Mouse (Mus musculus) heart, embryonic 10.5 days (tissue): ENCODE measurements around the gene Cacnb1. TPM values are rescaled to one million over a fixed set of nuclear protein-coding genes. Genes with fewer than 3 reads are reported as not detected.
A peak's percentile ranks its signal among the peaks of the same experiment; 100 is the strongest.

Source experiments
- DNase-seq: peaks from one replicate; pipeline ENCODE4 v3.0.0-alpha.2; 2017; ENCODE audit warnings: low spot score
- H3K27ac ChIP-seq: fragments of 300-500 bp; sonication (generic); 2 replicates; pipeline ENCODE4 v1.5.1; 2016; ENCODE audit warnings: mild to moderate bottlenecking
- H3K27me3 ChIP-seq: fragments of 300-500 bp; sonication (generic); 2 replicates; pipeline ENCODE4 v1.6.1; 2016; ENCODE audit warnings: mild to moderate bottlenecking; ENCODE audit not compliant: poor library complexity, insufficient read depth, severe bottlenecking
- H3K36me3 ChIP-seq: fragments of 300-500 bp; sonication (generic); 2 replicates; pipeline ENCODE4 v1.6.1; 2016; ENCODE audit warnings: mild to moderate bottlenecking, moderate library complexity
- H3K4me1 ChIP-seq: fragments of 300-500 bp; sonication (generic); 2 replicates; pipeline ENCODE4 v1.6.1; 2016; ENCODE audit warnings: mild to moderate bottlenecking
- H3K4me3 ChIP-seq: fragments of 300-500 bp; sonication (generic); 2 replicates; pipeline ENCODE4 v1.5.1; 2016; ENCODE audit warnings: mild to moderate bottlenecking, moderate library complexity
- H3K9me3 ChIP-seq: fragments of 300-500 bp; sonication (generic); 2 replicates; pipeline ENCODE4 v1.6.1; 2016; ENCODE audit warnings: mild to moderate bottlenecking, moderate library complexity
- WGBS: fragments of 180-500 bp; shearing (Covaris S2); methylation state at CpG from one replicate; pipeline ENCODE4 v1.1.7; 2016; 5-methylcytosine and 5-hydroxymethylcytosine counted together
- polyA plus RNA-seq: library from polyadenylated mRNA; unstranded; fragments of >200 nt; fragmentation: Nextera tagmentation; extraction: Ambion mirVana; gene quantifications from 2 replicates; pipeline ENCODE4 v1.2.1, GENCODE M21; 2016

Cacnb1 gene
- polyA plus RNA-seq, 1 experiment from 2014 or later: 5.3 TPM

DNA sequence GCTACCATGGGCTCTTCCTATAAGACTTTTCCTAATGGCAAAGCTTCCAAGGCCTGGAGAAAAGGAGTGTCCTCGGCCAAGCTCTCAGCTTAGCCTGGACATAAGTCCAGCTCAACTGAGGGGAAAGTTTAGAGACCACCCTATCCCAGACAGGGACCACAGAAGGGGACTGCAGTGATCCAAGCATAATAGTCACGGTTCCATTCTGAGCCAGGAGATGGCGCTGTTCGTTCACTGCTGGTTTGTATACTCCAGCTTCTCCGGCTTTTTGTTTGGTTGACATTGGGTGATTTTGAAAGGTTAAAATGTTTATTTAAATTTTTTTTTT lies 8.6 kb upstream of the Cacnb1 start:
- no peak overlapping the region for H3K27ac ChIP-seq
- 9% methylated on average over 5 of the region's 5 CpGs for WGBS

DNA sequence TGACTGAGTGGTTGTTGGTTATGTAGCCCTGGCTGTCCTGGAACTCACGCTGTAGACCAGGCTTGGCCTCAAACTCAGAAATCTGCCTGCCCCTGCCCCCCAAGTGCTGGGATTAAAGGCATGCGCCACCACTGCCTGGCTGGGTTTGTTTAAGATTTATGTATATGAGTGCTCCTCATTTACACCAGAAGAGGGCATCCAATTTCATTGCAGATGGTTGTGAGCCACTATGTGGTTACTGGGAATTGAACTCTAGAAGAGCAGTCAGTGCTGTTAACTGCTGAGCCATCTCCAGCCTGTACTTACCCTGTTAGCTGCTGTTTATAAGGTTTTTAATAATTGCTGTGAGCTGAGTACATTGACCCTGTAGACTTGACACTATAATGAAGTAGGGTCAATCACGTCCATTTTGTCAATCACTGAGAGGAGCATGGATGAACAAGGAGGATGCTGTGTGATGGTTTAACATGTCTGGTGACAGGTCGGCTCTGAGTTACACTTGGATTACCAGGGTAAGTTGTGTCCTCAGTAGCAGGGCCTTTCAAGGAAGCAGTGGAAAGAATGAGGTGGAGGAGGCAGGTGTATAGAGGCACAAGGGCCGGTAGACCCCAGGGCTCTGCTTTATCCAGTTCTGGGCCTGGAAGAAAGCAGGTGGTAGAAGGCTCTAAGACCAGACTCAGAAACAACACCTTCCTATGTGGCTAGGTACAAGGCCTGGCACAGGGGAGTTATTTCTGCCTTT lies 8.0 kb upstream of the Cacnb1 start:
- Histone ChIP-seq H3K27me3 (peaks cover 12% of the 10 kb centered on the region), H3K27ac (no peak overlapping the region), H3K36me3 (peaks cover 36% of the 10 kb centered on the region), H3K4me3 (no peak overlapping the region), H3K9me3 (no peaks in the 10 kb centered on the region), H3K4me1 (peaks cover 18% of the 10 kb centered on the region)
- no peak for DNase-seq
- 62% methylated on average over 5 of the region's 5 CpGs for WGBS

More for the DNA sequence above, 8.6 kb upstream of the Cacnb1 start:
- Histone ChIP-seq H3K4me1 (peaks cover 21% of the 10 kb centered on the region), H3K4me3 (no peak overlapping the region), H3K36me3 (peaks cover 36% of the 10 kb centered on the region), H3K9me3 (no peaks in the 10 kb centered on the region), H3K27me3 (peaks cover 17% of the 10 kb centered on the region)
- peak; percentile 90 for DNase-seq

GRCm38 (mm10) chr11:98027785-98028184 lies 5.0 kb upstream of the Cacnb1 start:
- Histone ChIP-seq H3K4me1 (peaks cover 18% of the 10 kb centered on the region), H3K27ac (peak overlapping the region; percentile 100), H3K9me3 (no peaks in the 10 kb centered on the region), H3K27me3 (no peaks in the 10 kb centered on the region), H3K4me3 (peak overlapping the region; percentile 100), H3K36me3 (peaks cover 36% of the 10 kb centered on the region)
- DNase-seq: no peak
- WGBS: 18% methylated on average over 7 of the region's 7 CpGs

GRCm38 (mm10) chr11:98027297-98027688 lies 4.5 kb upstream of the Cacnb1 start:
- Histone ChIP-seq H3K36me3 (peaks cover 36% of the 10 kb centered on the region), H3K27ac (peak overlapping the region; percentile 100), H3K4me1 (peaks cover 23% of the 10 kb centered on the region), H3K4me3 (peak overlapping the region; percentile 100), H3K27me3 (no peaks in the 10 kb centered on the region), H3K9me3 (no peaks in the 10 kb centered on the region)
- under 1% methylated on average over 18 of the region's 18 CpGs for WGBS
- DNase-seq: no peak

- Histone ChIP-seq H3K36me3 (peaks cover 36% of the 10 kb centered on the region), H3K4me1 (peaks cover 28% of the 10 kb centered on the region), H3K27ac (peak within 1 kb of the TSS; percentile 100), H3K27me3 (no peaks in the 10 kb centered on the region), H3K4me3 (peak within 1 kb of the TSS; percentile 100), H3K9me3 (no peaks in the 10 kb centered on the region)
- peak; percentile 94 for DNase-seq
- under 1% methylated on average over 69 of the region's 69 CpGs for WGBS
These were observed 3.9 kb upstream of the Cacnb1 start, which contains the start of gene Rpl19 for GRCm38 (mm10) chr11:98026570-98027296. Gene Rpl19, plus strand, starts transcription at chr11:98026710.

- Histone ChIP-seq H3K27ac (peak overlapping the region; percentile 100), H3K27me3 (peaks cover 4% of the 10 kb centered on the region), H3K9me3 (no peaks in the 10 kb centered on the region), H3K36me3 (peaks cover 33% of the 10 kb centered on the region), H3K4me1 (peaks cover 34% of the 10 kb centered on the region), H3K4me3 (peak overlapping the region; percentile 100)
- no peak for DNase-seq
- WGBS: 9% methylated on average over 15 of the region's 15 CpGs
These were observed 3.4 kb upstream of the Cacnb1 start for GRCm38 (mm10) chr11:98026248-98026569.

DNA sequence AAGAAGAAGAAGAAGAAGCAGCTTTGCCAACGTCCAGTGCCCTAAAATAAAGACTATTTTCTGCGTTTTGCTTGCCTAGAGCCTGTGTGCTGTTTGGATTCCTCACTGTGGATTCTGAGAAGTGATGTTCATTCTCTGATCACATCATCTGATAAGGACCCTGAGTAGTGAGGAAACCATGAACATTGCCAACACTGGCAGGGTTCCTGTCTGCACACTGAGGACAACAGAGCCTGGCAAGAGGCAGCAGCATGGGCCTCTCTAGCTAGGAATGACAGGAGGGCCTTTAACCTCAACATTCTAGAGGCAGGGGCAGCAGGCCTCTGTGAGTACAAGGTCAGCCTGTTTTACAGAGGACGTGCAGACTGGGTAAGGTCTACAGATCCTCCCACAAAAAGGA lies 1.7 kb upstream of the Cacnb1 start:
- no peak for DNase-seq
- H3K36me3 ChIP-seq: peaks cover 16% of the 10 kb centered on the region
- H3K27me3 ChIP-seq: peaks cover 21% of the 10 kb centered on the region
- WGBS: 83% methylated on average over 3 of the region's 3 CpGs
- H3K4me1 ChIP-seq: peaks cover 45% of the 10 kb centered on the region
- no peaks in the 10 kb centered on the region for H3K9me3 ChIP-seq
- no peak overlapping the region for H3K4me3 ChIP-seq
- H3K27ac ChIP-seq: no peak overlapping the region

GRCm38 (mm10) chr11:98022253-98022554 lies 630 bp downstream of the Cacnb1 start:
- 0% methylated on average over 23 of the region's 23 CpGs for WGBS
- H3K27me3 ChIP-seq: peaks cover 25% of the 10 kb centered on the region
- no peak for DNase-seq
- peak overlapping the region; percentile 89 for H3K27ac ChIP-seq
- peaks cover 51% of the 10 kb centered on the region for H3K4me1 ChIP-seq
- peak overlapping the region; percentile 76 for H3K4me3 ChIP-seq
- peaks cover 2% of the 10 kb centered on the region; the same call in 1 of the 2 replicates for H3K36me3 ChIP-seq
- H3K9me3 ChIP-seq: no peaks in the 10 kb centered on the region

DNA sequence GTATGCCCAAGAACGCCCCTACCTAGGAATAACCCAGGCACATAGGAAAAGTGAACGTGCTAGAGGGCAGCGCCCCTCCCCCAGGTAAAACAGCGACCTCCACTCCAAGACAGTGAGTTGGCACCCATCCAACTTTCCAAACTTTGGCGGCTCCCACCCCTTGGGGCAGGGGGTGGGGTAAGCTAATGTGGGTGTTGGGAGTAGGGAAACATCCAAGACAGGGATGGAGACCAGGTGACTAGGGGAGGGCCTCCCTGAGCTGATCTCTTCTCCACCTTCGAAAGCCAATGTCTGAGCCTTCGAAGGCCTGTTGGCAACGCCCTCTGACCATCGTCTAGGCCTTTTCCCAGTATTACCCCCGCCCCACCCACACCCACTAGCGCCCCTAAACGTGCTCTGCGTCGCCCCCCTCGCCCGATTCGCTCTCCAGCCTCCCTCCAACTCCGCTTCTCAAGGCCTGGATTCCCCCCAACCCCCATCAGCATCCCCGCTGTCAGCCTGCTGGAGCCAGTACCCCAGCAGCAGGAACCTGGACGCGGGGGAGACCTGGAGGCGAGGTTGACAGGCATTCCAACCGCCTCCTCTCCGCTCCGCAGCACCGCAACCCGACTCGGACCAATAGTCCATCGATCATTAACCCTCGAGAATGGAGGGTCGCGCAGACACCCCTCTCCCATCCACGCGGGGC lies 1.1 kb downstream of the Cacnb1 start:
- no peaks in the 10 kb centered on the region for H3K9me3 ChIP-seq
- H3K36me3 ChIP-seq: peaks cover 7% of the 10 kb centered on the region; the same call in 1 of the 2 replicates
- peak overlapping the region; percentile 76 for H3K4me3 ChIP-seq
- DNase-seq: peak; percentile 77
- H3K27ac ChIP-seq: peak overlapping the region; percentile 89
- 4% methylated on average over 34 of the region's 34 CpGs for WGBS
- peaks cover 30% of the 10 kb centered on the region for H3K27me3 ChIP-seq
- peaks cover 54% of the 10 kb centered on the region for H3K4me1 ChIP-seq

DNA sequence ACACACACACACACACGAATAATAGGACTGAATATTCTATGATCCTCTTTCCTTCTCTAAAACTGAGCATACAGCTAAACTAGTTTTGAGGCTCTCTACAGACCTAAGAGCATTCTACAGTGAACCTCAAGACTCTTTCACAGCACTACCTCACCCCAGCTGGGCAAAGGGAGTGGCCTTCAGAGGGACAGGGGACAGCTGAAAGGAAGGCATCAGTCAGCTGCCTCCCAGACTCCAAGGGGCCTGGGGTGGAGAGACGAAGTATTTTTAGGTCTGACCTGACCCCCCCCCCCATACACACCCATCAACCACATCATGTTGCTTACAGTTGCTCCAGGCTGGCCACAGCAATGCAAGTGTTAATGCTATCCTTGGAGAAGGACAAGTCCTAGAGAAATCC lies 1.7 kb downstream of the Cacnb1 start:
- Histone ChIP-seq H3K27ac (no peak overlapping the region), H3K27me3 (peaks cover 33% of the 10 kb centered on the region), H3K4me3 (peak overlapping the region; percentile 76), H3K36me3 (peaks cover 10% of the 10 kb centered on the region; the same call in 1 of the 2 replicates), H3K9me3 (no peaks in the 10 kb centered on the region), H3K4me1 (peaks cover 53% of the 10 kb centered on the region)
- WGBS: 54% methylated on average over 2 of the region's 2 CpGs
- DNase-seq: peak; percentile 50

- Histone ChIP-seq H3K36me3 (peaks cover 10% of the 10 kb centered on the region; the same call in 1 of the 2 replicates), H3K27ac (no peak overlapping the region), H3K4me1 (peaks cover 49% of the 10 kb centered on the region), H3K27me3 (peaks cover 33% of the 10 kb centered on the region), H3K9me3 (no peaks in the 10 kb centered on the region), H3K4me3 (no peak overlapping the region)
- WGBS: 68% methylated on average over 1 of the region's 1 CpGs
- no peak for DNase-seq
These were observed 2.1 kb downstream of the Cacnb1 start for GRCm38 (mm10) chr11:98020710-98021109.

DNA sequence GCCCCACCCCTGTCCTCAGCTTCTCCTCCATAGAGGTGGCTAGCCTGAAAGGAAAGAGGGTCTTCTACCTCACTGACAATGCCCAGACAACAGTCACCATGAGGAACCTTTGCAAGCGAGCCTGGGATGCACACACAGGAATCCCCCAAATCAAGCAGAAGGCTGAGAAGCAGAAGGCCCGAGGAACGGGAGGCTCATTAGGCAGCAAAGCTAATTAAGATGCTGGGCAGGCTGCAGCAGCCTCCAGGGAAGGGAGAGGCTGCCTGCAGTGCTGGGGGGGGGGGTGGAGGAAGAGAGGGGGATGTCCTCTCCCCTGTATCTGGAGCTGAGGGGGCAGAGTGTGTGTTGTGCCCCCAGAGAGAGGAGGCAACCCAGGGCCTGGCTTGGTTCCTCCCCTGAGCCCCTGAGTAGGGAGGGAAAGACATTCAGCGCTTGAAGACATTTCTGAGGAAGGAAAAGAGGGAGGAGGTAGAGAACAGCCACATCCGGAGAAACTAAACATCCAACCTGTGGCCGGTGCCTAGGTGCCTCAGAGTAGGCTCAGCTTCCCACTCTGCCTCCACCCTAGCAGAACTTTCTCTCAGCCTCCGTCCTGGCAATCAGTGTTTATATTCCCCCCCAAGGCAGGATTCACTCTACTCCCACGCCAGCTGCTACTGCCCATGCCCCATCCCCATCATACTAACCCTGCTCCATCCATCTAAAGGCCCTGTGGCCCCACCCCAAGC lies 2.8 kb downstream of the Cacnb1 start:
- peaks cover 48% of the 10 kb centered on the region for H3K4me1 ChIP-seq

More for the DNA sequence above, 2.8 kb downstream of the Cacnb1 start:
- DNase-seq: no peak
- H3K36me3 ChIP-seq: peaks cover 12% of the 10 kb centered on the region
- peaks cover 33% of the 10 kb centered on the region for H3K27me3 ChIP-seq
- WGBS: 47% methylated on average over 8 of the region's 8 CpGs
- no peaks in the 10 kb centered on the region for H3K9me3 ChIP-seq
- no peak overlapping the region for H3K4me3 ChIP-seq
- H3K27ac ChIP-seq: no peak overlapping the region
